Mouse (Mus musculus) testis, postnatal 10 days (tissue): ENCODE measurements at regions not wholly inside any gene's neighbourhood (a gene's known extent, or its start where the extent isn't known, plus 50 kb on each side); places are given as distances from the start of the nearest gene placed in this dataset.

Source experiments
- DNase-seq: peaks from one replicate; pipeline ENCODE4 v3.0.0; 2021; ENCODE audit warnings: low spot score

DNA sequence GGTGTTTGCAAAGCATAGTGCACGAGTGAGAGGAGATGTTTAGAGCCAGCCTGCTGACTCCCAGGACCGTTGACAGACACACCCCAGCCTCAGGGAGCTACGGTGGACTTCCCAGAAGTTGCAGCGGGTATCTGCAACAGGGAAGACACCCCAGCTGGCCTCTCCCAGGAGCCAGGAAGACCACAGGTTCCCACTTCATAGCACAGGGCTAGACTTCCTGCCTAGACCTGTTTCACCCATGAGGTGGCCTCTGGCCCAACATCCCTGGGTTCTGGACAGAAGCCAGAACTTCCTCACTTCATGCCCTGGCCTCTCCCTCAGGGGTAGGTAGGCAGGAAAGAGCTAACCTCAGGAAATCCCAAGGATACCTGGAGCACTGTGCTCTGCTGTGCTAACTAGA, 66.7 kb upstream of the Hand1 start:
- DNase-seq: no peak

- no peak for DNase-seq
These were observed 62.9 kb upstream of the Hand1 start for GRCm38 (mm10) chr11:57895497-57895896.

DNA sequence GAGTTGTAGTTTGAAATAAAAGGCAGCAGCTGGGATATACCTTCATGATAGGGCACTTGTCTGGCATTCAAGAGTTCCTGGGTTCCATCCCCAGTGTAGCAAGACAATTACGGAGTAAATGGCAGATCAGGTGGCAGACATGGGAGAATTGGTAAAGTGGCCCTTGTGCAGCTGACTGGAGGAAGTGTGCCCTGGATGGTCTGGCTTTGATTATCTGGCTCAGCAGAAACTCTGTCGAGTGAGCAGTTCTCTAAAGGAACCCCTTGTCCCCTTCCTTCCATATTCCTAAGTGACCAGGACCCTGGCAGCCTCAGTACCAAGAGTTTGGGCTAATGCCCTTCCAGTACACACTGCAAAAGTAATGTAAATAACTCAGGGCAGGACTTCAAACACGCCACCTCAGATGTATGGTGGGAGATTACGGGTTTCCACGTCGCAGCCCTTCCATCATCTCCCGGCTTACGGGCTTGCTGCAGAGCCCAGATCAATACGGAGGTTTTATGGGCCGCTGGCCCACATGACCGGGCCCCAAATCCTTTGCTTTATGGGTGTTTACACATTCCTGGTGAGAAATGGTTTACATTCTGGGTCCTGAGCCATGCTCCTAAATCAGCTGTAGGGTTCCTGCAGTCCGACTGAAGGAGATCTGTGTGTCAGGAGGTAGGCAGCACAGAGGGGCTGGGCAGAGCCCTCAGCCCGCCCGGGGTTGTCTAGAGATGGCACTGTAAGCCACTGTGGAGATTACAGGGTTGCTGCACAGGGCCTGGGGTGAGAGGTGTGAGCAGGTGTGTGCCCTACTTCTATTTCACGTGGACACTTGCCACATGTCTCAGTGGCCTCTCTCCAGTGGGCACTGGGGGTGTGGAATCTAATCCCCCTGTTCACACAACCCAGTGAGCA, 50.4 kb upstream of the Hand1 start:
- no peak for DNase-seq
